Mouse (Mus musculus): ENCODE measurements around the gene Nbl1. TPM values are rescaled to one million over a fixed set of nuclear protein-coding genes. Genes with fewer than 3 reads are reported as not detected.

Gene Nbl1
- total and polyA plus RNA-seq, 2 experiments from 2014 or later, result 56.7 to 57.6 TPM

DNA sequence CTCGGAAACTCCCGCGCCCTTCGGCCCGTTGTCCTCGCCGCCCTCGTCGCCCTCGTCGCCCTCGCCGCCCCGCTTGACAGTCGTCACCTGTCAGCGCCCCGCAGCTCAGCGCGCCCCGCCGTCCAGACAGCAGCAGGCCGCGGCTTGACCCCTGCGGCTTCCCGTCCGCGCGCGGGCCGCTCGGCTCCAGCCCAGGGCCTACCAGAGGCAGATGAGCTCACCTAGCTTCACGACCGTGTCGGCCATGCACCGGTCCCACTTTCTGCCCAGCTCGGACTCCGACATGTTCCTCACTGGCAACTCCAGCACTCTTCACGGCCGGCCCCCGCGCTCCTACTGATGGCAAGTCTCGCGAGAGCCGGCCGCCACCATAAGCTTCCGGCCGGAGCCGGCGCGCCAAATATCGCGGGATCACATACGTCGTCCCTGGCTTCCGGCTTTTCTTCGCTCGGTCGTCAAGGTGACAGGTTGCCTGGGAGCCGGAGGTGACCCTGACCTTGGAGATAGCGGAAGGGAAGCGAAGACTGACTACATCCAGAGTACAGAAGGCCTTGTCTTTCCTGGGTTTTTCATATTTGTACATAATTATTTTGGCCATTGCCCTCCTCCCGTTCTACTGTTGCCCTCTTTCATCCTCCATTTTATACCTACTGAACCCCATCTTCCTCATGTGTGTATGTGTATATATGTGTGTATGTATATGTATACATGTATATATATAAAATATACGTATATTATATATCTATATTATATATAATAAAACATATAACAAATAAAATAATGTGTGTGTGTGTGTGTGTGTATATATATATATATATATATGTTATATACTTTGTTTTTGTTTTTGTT, 38.1 kb upstream of the Nbl1 start, which contains the start of gene Minos1:
Gene Minos1 (minus strand): TSS at position 413 of the 849 bp plus-strand sequence.
- Histone ChIP-seq H3K36me3 (ENCODE audit: insufficient read depth) (0 out of 2 replicates have a peak, but pooled peaks cover 3% of the 10 kb centered on the region), H3K4me1 (ENCODE audit: insufficient read depth) (peaks cover 13% of the 10 kb centered on the region; the same call in 1 of the 2 replicates), H3K4me3 (ENCODE audit: low read depth, low read length) (peak within 1 kb of the TSS; percentile 99), H3K27me3 (ENCODE audit: insufficient read depth, low read length) (no peaks in the 10 kb centered on the region), H3K9ac (peak within 1 kb of the TSS; percentile 95), H3K27ac (ENCODE audit: low read depth, low read length) (peak within 1 kb of the TSS; percentile 84), H3K9me3 (ENCODE audit: low read length) (no peaks in the 10 kb centered on the region), H3K4me2 (ENCODE audit: low read depth) (peak within 1 kb of the TSS; percentile 85)
- DNase-seq, result peak; percentile 98
- 2% methylated on average over 56 of the region's 63 CpGs for WGBS
- no peak for TF ChIP-seq CTCF (IDR thresholded peaks at IDR 0.05; ENCODE audit: low read depth)
- ATAC-seq, result peak; percentile 99

DNA sequence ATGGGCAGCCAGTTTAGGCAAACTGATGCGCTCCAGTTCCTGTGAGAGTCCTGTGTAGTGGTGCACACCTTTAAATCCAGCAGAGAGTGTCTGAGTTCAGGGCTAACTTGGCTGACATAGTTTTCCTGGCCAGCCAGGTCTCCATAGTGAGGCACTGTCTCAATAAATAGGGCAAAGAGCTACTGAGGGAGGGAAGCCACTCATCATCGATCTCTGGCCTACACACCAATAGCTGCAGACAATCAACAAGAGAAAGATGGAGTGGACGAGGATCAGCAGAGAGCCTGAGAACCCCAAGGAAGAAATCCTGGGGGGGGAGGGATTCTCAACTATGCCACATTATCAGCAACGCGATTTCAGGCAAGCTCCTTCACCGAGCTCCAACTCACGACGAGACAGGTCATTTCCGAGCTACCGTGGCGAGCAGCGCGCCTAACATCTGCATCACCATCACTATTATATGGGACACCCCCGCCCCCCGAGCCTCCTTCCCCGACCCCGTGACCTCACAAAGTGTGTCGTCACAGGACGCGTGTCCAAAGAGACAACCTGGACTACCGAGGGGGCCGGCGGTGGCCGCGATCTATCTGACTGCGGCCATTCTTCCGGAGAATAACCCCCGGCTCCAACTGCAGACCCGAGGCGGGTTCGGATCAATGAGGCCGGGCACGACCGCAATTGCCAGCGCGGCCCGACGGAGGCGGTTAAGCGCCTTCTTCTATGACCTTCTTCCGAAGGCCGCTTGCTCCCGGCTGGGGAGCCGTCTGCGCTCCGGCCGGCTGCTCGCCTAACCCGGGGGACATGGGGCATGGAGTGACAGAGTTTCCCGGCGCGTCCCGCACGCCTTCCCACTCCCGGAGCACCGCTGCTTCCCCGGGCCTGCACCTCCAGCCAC, 37.3 kb upstream of the Nbl1 start:
- H3K9ac ChIP-seq, result peak overlapping the region; percentile 95
- no peaks in the 10 kb centered on the region for H3K27me3 ChIP-seq (ENCODE audit: insufficient read depth, low read length)
- H3K27ac ChIP-seq (ENCODE audit: low read depth, low read length), result peak overlapping the region; percentile 84
- ATAC-seq (no peak), DNase-seq (peak; percentile 17)
- H3K4me2 ChIP-seq (ENCODE audit: low read depth), result peak overlapping the region; percentile 85
- H3K9me3 ChIP-seq (ENCODE audit: low read length), result no peaks in the 10 kb centered on the region
- WGBS, result 5% methylated on average over 56 of the region's 57 CpGs
- peaks cover 13% of the 10 kb centered on the region; the same call in 1 of the 2 replicates for H3K4me1 ChIP-seq (ENCODE audit: insufficient read depth)
- 0 out of 2 replicates have a peak, but pooled peaks cover 3% of the 10 kb centered on the region for H3K36me3 ChIP-seq (ENCODE audit: insufficient read depth)
- no peak for TF ChIP-seq CTCF (IDR thresholded peaks at IDR 0.05; ENCODE audit: low read depth)
- H3K4me3 ChIP-seq (ENCODE audit: low read depth, low read length), result peak overlapping the region; percentile 99

DNA sequence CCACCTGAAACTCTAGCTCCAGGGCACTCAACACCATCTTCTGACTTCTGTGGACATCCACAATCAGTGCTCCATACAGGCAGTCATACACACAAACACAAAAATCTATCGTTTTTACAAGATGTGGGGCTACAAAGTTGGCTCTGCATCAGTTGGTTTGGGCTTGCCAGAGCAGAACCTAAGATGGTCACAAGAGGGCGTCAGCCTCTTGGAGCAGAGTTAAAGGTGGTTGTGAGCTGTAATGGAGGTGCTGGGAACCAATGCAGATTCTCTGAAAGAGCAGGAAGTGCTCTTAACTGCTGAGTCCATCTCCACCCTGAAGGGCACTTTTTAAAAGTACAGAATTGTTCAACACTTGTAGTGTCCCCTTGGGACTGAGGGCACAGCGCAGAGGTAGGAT, 33.7 kb upstream of the Nbl1 start:
- no peak for ATAC-seq

GRCm38 (mm10) chr4:139124940-139125339, 32.1 kb upstream of the Nbl1 start:
- Histone ChIP-seq H3K4me2 (ENCODE audit: low read depth) (no peak overlapping the region), H3K27ac (ENCODE audit: low read depth, low read length) (no peak overlapping the region), H3K36me3 (ENCODE audit: insufficient read depth) (0 out of 2 replicates have a peak, but pooled peaks cover 3% of the 10 kb centered on the region), H3K9ac (no peak overlapping the region), H3K4me1 (ENCODE audit: insufficient read depth) (peaks cover 7% of the 10 kb centered on the region; the same call in 1 of the 2 replicates), H3K4me3 (ENCODE audit: low read depth, low read length) (no peak overlapping the region), H3K27me3 (ENCODE audit: insufficient read depth, low read length) (no peaks in the 10 kb centered on the region), H3K9me3 (ENCODE audit: low read length) (no peaks in the 10 kb centered on the region)
- ATAC-seq (no peak), DNase-seq (no peak)
- WGBS, result 94% methylated on average over 6 of the region's 6 CpGs
- no peak for TF ChIP-seq CTCF (IDR thresholded peaks at IDR 0.05; ENCODE audit: low read depth)

More for the DNA sequence above, 33.7 kb upstream of the Nbl1 start:
- Histone ChIP-seq H3K9ac (no peak overlapping the region), H3K4me2 (ENCODE audit: low read depth) (no peak overlapping the region), H3K27ac (ENCODE audit: low read depth, low read length) (no peak overlapping the region), H3K4me1 (ENCODE audit: insufficient read depth) (peaks cover 8% of the 10 kb centered on the region; the same call in 1 of the 2 replicates), H3K4me3 (ENCODE audit: low read depth, low read length) (no peak overlapping the region), H3K9me3 (ENCODE audit: low read length) (no peaks in the 10 kb centered on the region), H3K27me3 (ENCODE audit: insufficient read depth, low read length) (no peaks in the 10 kb centered on the region), H3K36me3 (ENCODE audit: insufficient read depth) (0 out of 2 replicates have a peak, but pooled peaks cover 3% of the 10 kb centered on the region)
- WGBS, result 97% methylated on average over 3 of the region's 3 CpGs
- no peak for DNase-seq
- TF ChIP-seq CTCF (IDR thresholded peaks at IDR 0.05; ENCODE audit: low read depth), result 0 out of 2 replicates have a peak, but pooled peaks have one; percentile 9

- ATAC-seq (no peak), DNase-seq (no peak)
- Histone ChIP-seq H3K4me3 (ENCODE audit: low read depth, low read length) (no peak overlapping the region), H3K36me3 (ENCODE audit: insufficient read depth) (0 out of 2 replicates have a peak, but pooled peaks cover 3% of the 10 kb centered on the region), H3K27ac (ENCODE audit: low read depth, low read length) (no peak overlapping the region), H3K9ac (no peak overlapping the region), H3K9me3 (ENCODE audit: low read length) (no peaks in the 10 kb centered on the region), H3K4me1 (ENCODE audit: insufficient read depth) (no peaks in the 10 kb centered on the region), H3K27me3 (ENCODE audit: insufficient read depth, low read length) (no peaks in the 10 kb centered on the region), H3K4me2 (ENCODE audit: low read depth) (no peak overlapping the region)
- TF ChIP-seq CTCF (IDR thresholded peaks at IDR 0.05; ENCODE audit: low read depth), result no peak
- 93% methylated on average over 4 of the region's 4 CpGs for WGBS
Measured at GRCm38 (mm10) chr4:139122557-139122956, 29.8 kb upstream of the Nbl1 start.

GRCm38 (mm10) chr4:139120998-139121397, 28.2 kb upstream of the Nbl1 start:
- WGBS, result 76% methylated on average over 7 of the region's 7 CpGs
- Histone ChIP-seq H3K27me3 (ENCODE audit: insufficient read depth, low read length) (no peaks in the 10 kb centered on the region), H3K4me2 (ENCODE audit: low read depth) (no peak overlapping the region), H3K9me3 (ENCODE audit: low read length) (no peaks in the 10 kb centered on the region), H3K9ac (no peak overlapping the region), H3K36me3 (ENCODE audit: insufficient read depth) (no peaks in the 10 kb centered on the region), H3K27ac (ENCODE audit: low read depth, low read length) (no peak overlapping the region), H3K4me3 (ENCODE audit: low read depth, low read length) (no peak overlapping the region), H3K4me1 (ENCODE audit: insufficient read depth) (no peaks in the 10 kb centered on the region)
- DNase-seq (no peak), ATAC-seq (no peak)
- no peak for TF ChIP-seq CTCF (IDR thresholded peaks at IDR 0.05; ENCODE audit: low read depth)

Measured in forebrain, postnatal 0 days (tissue).